Mouse (Mus musculus) induced T-regulatory cell, adult 2 months (primary cell): ENCODE measurements around the gene Gm11937.
"Not testable (repeated sequence)": the region's sequence is repeated elsewhere in the genome, so short reads cannot be mapped to it uniquely, and the experiment has no call there.

Experiments
- DNase-seq: peaks from one replicate; pipeline ENCODE4 v3.0.0-alpha.2; 2012; ENCODE audit warnings: low read depth

Gene Gm11937

DNA sequence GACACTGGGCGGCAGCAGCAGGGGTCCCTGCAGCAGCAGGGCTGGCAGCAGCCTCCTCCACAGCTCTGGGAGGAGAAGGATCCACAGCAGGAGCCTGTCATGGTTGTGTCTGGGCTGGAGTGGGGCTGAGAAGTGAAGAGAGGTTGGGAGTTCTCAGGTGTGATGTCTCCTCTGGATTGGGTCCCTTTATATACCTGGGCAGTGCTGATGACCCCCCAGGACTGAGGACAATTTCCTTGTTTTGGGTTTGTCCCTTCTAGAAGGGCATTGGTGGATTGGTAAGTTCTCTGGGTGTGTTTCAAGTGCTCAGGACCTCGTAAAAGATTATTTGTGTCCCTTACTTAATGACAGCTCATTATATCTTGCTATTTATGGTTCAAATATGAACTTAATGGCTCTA, at the start of gene Gm11937:
Gene Gm11937, minus strand, starts transcription at position 101 of the 400 bp plus-strand sequence.
- not testable (repeated sequence) for DNase-seq

DNA sequence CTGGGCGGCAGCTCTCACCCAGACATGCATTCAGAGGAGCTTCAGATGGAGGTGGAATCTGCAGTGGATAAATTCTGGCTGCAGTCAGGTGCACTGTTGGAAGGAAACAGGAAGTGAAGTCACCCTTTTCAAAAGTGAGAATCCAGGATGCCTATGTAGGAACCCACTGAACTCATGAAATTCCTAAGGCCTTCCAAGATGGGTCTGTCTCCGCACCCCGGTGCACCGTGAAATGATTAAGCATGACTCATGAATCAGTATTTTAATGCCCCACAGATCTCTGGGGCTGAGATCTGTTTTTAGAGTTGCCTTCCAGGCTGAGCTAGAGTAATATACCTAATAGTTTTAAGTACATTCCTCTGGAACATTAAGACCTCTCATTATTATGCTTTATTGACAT, 49.3 kb upstream of the Gm11937 start:
- DNase-seq, result no peak

- not testable (repeated sequence) for DNase-seq
Observed at GRCm38 (mm10) chr11:99658467-99659010, 48.5 kb upstream of the Gm11937 start, which contains the start of gene Gm11563. TSS of gene Gm11563 (minus strand) at chr11:99658960.

GRCm38 (mm10) chr11:99657051-99657450, 47.1 kb upstream of the Gm11937 start:
- DNase-seq, result no peak

- DNase-seq, result no peak
Observed at GRCm38 (mm10) chr11:99650136-99650535, 40.1 kb upstream of the Gm11937 start, which contains the start of gene Gm11555. TSS of gene Gm11555 (minus strand) at chr11:99650236.

DNA sequence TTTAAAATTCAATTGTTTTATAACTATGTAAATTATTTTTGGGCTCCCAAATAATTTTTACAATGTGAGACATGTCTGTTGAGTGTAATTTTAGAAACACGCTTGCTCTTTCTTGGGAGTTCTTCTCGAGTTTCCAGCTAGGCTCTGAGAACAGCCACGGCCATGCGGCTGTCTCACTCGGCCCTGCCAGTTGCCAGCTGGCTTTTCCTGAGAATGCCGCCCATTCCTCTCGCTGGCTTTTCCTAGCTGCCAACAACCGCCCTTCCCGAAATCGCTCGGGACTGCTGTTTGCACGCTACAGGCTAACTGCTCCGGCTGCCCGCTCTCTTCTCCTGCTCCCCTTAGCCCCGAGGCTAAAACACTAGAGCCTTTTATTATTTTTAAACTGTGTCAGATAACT, 36.5 kb upstream of the Gm11937 start:
- no peak for DNase-seq

GRCm38 (mm10) chr11:99644351-99644750, 34.4 kb upstream of the Gm11937 start:
- DNase-seq, result no peak

DNA sequence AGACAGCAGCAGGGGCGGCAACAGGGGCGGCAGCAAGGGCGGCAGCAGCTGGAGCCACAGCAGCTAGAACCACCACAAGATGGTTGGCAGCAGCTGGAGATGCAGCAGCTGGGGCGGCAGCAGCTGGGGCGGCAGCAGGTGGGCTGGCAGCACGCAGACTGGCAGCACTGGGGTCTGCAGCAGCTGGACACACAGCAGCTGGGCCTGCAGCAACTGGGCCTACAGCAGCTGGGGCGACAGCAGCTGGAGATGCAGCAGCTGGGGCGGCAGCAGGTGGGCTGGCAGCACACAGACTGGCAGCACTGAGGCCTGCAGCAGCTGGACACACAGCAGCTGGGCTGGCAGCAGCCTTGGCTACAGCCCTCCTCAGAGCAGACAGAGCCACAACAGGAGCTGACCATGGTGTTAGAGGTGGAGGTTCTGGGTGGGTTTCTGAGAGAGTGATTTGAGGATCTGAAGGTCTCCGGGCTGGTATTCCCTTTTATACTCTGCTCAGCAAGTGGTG, 33.7 kb upstream of the Gm11937 start, which contains the start of gene Krtap4-7:
Gene Krtap4-7, minus strand, starts transcription at position 455 of the 505 bp plus-strand sequence.
- DNase-seq, result not testable (repeated sequence)

- DNase-seq, result no peak
Observed at GRCm38 (mm10) chr11:99640926-99641325, 30.9 kb upstream of the Gm11937 start.

GRCm38 (mm10) chr11:99637086-99637485, 27.1 kb upstream of the Gm11937 start:
- DNase-seq, result no peak

DNA sequence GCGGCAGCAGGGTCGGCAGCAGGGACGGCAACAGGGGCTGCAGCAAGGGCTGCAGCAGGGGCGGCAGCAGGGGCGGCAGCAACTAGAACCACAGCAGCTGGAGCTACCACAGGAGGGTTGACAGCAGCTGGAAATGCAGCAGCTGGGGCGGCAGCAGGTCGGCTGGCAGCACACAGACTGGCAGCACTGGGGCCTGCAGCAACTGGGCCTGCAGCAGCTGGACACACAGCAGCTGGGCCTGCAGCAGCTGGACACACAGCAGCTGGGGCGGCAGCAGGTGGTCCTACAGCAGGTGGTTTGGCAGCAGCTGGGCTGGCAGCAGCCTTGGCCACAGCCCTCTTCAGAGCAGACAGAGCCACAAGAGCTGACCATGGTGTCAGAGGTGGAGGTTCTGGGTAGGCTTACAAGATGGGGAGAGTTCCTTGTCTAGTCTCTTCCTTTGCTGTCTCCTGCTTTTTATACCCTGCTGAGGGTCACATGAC, 24.7 kb upstream of the Gm11937 start, which contains the start of gene Krtap4-2:
Gene Krtap4-2, minus strand, starts transcription at position 432 of the 482 bp plus-strand sequence.
- no peak for DNase-seq

DNA sequence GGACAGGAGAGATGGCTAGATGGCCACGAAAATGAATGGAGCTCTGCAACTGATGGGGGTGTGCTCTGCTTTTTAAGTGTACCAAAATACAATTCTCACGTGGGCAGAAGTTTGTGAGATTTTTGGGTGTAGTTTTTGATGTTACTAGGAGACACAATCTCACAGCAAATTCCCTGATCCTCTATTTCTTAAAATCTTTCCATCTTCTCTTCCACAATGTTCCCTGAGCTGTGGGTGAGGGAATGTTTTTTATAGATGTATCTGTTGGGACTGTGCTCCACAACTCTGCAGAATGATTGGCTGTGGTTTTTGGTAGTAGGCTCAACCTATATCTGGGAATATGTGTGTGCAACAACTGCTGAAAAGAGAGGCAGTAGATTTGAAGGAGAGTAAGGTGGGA, 23.3 kb upstream of the Gm11937 start:
- DNase-seq, result no peak

DNA sequence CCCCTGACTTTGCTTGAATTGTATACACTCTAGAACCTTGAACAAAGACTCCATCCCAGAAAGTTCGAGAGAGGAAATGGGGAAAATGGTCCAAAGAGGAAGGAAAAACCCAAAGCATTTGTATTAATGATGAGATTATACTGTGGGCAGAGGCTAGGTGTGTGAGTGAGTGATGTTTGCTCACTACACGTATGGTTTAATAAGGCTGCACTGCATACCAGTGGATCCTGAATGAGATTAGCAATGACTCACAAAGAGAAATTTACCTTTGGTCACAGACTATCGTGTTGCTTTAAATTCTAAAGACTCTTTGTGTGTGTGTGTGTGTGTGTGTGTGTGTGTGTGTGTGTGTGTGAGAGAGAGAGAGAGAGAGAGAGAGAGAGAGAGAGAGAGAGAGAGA, 20.9 kb upstream of the Gm11937 start:
- no peak for DNase-seq

DNA sequence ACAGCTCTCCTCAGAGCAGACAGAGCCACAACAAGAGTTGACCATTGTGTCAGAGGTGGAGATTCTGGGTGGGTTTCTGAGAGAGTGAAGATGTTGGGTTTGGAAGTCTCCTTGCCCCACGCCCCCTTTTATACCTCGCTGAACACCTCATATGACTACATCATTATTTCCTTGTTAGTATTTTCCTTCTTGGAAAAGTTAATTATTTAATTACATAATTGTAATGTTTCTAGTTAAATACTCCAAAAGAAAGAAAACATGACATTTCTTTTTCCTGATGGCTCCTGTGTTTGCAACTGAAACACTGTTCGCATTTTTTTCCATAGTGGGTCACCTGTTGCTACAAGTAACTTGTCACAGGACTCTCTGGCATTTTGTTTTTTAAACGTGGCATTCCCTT, 18.1 kb upstream of the Gm11937 start, which contains the start of gene Krtap4-1:
Gene Krtap4-1, minus strand, starts transcription at position 101 of the 400 bp plus-strand sequence.
- no peak for DNase-seq

GRCm38 (mm10) chr11:99620335-99620734, 10.3 kb upstream of the Gm11937 start, which contains the start of gene Gm11562:
TSS of gene Gm11562 (minus strand) at chr11:99620435.
- DNase-seq, result no peak

DNA sequence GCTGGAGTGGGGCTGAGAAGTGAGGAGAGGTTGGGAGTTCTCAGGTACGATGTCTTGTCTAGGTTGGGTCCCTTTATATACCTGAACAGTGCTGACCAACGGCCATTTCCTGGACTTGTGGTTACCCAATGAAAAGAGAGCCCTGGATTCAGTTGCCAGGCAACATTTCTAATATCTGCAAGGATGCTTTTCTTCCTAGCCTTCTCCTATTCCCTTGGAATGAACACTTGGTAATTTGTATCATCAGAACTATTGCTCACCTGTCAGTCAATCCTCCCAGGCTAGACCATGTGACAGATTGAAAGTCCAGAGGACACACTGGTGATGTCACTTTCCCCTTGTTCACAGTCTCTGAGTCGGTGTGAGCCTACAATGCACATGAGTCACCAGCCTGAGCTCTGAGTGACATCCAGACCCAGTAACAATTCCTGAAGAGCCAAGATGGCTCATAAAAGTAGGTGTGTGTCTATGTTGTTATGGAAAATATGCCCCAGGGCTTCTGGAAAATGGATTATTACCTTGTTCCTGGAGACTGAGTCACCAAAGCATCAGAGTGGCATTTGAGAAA, 4.9 kb upstream of the Gm11937 start, which contains the start of gene Krtap2-4:
Gene Krtap2-4, minus strand, starts transcription at position 51 of the 568 bp plus-strand sequence.
- DNase-seq, result no peak

DNA sequence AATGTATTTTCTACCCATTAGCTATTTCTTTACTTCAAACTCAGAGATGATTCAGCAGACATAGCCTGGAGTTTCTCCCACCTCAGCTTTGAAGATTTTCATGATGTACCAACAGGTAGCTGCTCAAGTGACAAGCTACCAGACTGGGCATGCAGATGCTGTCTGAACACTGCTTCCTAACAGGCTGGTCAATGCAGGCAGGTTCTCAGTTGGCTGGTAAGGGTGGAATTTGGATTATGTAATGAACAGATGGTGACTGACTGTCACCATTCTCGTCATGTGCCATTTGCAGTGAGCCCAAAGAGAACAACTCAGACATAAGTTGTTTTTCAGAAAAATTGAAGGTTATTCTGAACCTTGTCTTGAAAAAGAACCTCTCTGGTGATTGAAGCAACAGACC, 863 bp downstream of the Gm11937 start:
- no peak for DNase-seq

DNA sequence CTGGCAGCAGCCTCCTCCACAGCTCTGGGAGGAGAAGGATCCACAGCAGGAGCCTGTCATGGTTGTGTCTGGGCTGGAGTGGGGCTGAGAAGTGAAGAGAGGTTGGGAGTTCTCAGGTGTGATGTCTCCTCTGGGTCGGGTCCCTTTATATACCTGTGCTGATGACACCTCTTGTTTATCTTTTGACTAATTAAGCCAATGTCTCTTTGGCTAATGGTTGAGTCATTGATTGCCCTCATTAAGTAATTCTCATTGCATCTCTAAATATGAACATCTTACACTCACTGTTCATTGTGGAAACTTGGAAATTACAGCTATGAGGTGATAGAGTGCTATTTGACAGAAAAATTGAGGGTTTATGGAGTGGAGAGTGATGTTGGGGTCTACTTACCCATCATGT, 6.8 kb downstream of the Gm11937 start, which contains the start of gene Gm11938:
Gene Gm11938, minus strand, starts transcription at position 101 of the 400 bp plus-strand sequence.
- DNase-seq, result not testable (repeated sequence)

- not testable (repeated sequence) for DNase-seq
Observed at GRCm38 (mm10) chr11:99597742-99598141, 12.2 kb downstream of the Gm11937 start, which contains the start of gene Krtap9-3. TSS of gene Krtap9-3 (minus strand) at chr11:99598105.

DNA sequence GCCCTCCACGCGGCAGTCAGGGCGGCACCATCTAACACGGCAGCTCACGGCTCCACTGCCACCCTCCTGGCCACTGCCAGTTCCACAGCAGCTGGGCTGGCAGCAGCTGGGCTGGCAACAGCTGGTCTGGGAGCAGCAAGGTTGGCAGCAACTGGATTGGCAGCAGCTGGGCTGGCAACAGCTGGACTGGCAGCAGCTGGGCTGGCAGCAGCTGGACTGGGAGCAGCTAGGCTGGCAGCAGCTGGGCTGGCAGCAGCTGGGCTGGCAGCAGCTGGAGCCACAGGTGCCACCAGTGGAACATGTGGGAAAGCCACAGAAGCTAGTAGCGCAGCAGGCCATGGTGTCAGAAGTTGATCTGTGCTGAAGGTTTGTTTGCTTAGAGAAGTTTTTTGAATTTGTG, 19.0 kb downstream of the Gm11937 start, which contains the start of gene Krtap1-3:
Gene Krtap1-3, minus strand, starts transcription at position 359 of the 400 bp plus-strand sequence.
- no peak for DNase-seq

- DNase-seq, result no peak
Observed at GRCm38 (mm10) chr11:99585096-99585495, 24.9 kb downstream of the Gm11937 start.

GRCm38 (mm10) chr11:99583245-99583704, 26.7 kb downstream of the Gm11937 start, which contains the start of gene Krtap1-4:
TSS of gene Krtap1-4 (minus strand) at chr11:99583654.
- no peak for DNase-seq
